Mouse (Mus musculus) hindbrain, embryonic 12.5 days (tissue): ENCODE measurements at regions not wholly inside any gene's neighbourhood (a gene's known extent, or its start where the extent isn't known, plus 50 kb on each side); places are given as distances from the start of the nearest gene placed in this dataset.

Experiments used
- ATAC-seq: fragments of 200-750 bp; cut with Nextera tagmentation; 2 replicates; pipeline ENCODE4 v1.8.0; 2017; ENCODE audit warnings: moderate TSS enrichment; ENCODE audit not compliant: low FRiP score
- H3K27ac ChIP-seq: fragments of 300-500 bp; sonication (generic); 2 replicates; pipeline ENCODE4 v1.5.1; 2016; ENCODE audit warnings: mild to moderate bottlenecking
- H3K27me3 ChIP-seq: fragments of 300-500 bp; sonication (generic); 2 replicates; pipeline ENCODE4 v1.6.1; 2016; ENCODE audit warnings: mild to moderate bottlenecking
- H3K36me3 ChIP-seq: fragments of 300-500 bp; sonication (generic); 2 replicates; pipeline ENCODE4 v1.6.1; 2016; ENCODE audit warnings: mild to moderate bottlenecking
- H3K4me1 ChIP-seq: fragments of 300-500 bp; sonication (generic); 2 replicates; pipeline ENCODE4 v1.6.1; 2016
- H3K4me2 ChIP-seq: fragments of 300-500 bp; sonication (generic); replicated peaks from 2 replicates; pipeline ENCODE4 v1.6.1; 2016; ENCODE audit warnings: mild to moderate bottlenecking
- H3K4me3 ChIP-seq: fragments of 300-500 bp; sonication (generic); 2 replicates; pipeline ENCODE4 v1.5.1; 2016; ENCODE audit warnings: mild to moderate bottlenecking
- H3K9ac ChIP-seq: fragments of 300-500 bp; sonication (generic); 2 replicates; pipeline ENCODE4 v1.6.1; 2016; ENCODE audit warnings: mild to moderate bottlenecking, moderate library complexity
- H3K9me3 ChIP-seq: fragments of 300-500 bp; sonication (generic); replicated peaks from 2 replicates; pipeline ENCODE4 v1.6.1; 2016; ENCODE audit warnings: mild to moderate bottlenecking
- WGBS: fragments of 180-500 bp; shearing (Covaris S2); methylation state at CpG from one replicate; pipeline ENCODE4 v1.1.7; 2016; 5-methylcytosine and 5-hydroxymethylcytosine counted together

DNA sequence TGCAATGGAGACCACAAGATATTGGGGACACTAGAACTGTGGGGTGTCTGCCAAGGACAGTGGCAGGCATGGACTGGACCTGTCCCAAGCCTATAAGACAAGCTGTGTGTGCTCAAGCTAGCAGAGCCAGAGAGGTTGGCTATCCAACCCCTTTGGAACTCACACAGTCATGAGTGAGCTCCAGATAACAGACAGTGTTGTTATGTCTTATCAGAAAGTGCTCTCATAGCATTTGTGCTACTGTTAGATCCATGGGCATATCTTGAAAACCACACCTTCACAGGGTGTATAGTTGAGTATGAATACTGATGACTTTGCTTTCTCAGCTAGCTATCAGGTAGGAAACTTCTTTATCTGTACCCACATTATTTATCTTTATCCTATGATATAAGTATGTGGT is 338.1 kb upstream of the Sox11 start:
- H3K4me3 ChIP-seq: no peak overlapping the region
- H3K36me3 ChIP-seq: no peaks in the 10 kb centered on the region
- no peaks in the 10 kb centered on the region for H3K4me1 ChIP-seq
- no peak overlapping the region for H3K27ac ChIP-seq
- no peaks in the 10 kb centered on the region for H3K27me3 ChIP-seq
- H3K9ac ChIP-seq: no peak overlapping the region
- H3K4me2 ChIP-seq: no peak overlapping the region
- no peaks in the 10 kb centered on the region for H3K9me3 ChIP-seq
- no peak for ATAC-seq

DNA sequence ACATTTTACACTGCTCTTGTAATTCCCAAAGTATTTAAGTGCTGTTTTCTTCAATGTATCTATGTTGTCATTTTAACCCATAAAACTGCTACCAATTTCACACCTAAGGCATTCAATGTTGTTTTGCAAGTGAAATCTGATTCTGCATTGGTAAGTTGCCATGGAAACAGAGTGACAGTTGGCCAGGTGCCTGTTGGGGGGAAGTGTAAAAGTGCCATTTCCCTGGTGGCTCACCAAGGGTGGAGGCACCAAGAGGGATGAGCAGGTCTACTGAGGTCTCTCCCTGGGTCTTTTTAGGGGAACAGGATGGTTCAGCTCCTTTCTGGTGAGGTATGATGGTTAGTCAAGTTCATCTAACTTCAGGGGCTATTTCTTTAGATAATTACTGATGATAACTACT is 331.0 kb upstream of the Sox11 start:
- Histone ChIP-seq H3K9ac (no peak overlapping the region), H3K4me2 (no peak overlapping the region), H3K27ac (no peak overlapping the region), H3K36me3 (no peaks in the 10 kb centered on the region), H3K4me1 (peaks cover 7% of the 10 kb centered on the region; the same call in 1 of the 2 replicates), H3K4me3 (no peak overlapping the region), H3K9me3 (no peaks in the 10 kb centered on the region), H3K27me3 (no peaks in the 10 kb centered on the region)
- ATAC-seq: no peak

DNA sequence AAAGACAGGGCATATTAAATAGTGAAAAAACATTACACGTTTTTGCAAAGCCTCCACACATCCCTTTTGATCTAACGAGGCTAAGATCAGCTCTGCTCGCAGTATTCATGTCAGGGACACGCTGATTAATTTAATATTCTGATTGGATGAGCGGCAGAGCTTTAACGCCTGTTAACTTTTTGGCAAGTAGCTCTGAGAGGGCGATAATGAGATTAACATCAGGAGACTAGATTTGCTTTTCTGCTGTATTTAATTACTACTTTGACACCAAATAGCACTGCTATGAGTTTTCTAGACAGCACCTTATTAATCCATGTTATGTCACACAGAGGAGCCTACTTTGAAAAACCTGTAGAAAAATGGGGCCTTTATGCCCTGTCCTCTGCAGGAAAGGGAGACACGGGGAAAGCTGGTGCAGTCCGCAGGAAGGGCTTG is 328.3 kb upstream of the Sox11 start:
- H3K9me3 ChIP-seq: no peaks in the 10 kb centered on the region
- H3K27ac ChIP-seq: no peak overlapping the region
- 45% methylated on average over 9 of the region's 9 CpGs for WGBS
- no peak overlapping the region for H3K9ac ChIP-seq
- no peaks in the 10 kb centered on the region for H3K36me3 ChIP-seq
- no peak overlapping the region for H3K4me2 ChIP-seq
- peaks cover 7% of the 10 kb centered on the region; the same call in 1 of the 2 replicates for H3K4me1 ChIP-seq
- no peak for ATAC-seq
- no peaks in the 10 kb centered on the region for H3K27me3 ChIP-seq
- no peak overlapping the region for H3K4me3 ChIP-seq

DNA sequence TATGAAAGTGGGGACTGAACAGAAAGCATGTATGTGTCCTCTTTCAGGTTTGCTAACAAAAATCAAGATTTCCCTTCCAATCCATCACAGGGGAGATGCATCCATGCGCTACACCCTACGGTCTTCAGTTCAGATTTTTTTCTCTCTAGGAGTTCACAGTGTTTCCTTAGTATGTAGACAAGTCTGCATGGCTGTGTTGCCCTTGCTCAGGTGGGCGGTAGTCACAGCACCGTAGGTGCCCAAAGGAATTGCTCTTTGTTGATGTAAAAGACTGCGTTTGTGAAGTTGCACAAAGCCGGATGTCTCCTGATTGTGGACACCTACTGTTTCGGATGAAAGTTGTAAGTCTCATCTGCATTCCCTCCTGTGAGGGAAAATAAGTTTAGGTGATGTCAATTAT is 327.8 kb upstream of the Sox11 start:
- Histone ChIP-seq H3K4me2 (no peak overlapping the region), H3K4me1 (peaks cover 7% of the 10 kb centered on the region; the same call in 1 of the 2 replicates), H3K27me3 (no peaks in the 10 kb centered on the region), H3K4me3 (no peak overlapping the region), H3K27ac (no peak overlapping the region), H3K9me3 (no peaks in the 10 kb centered on the region), H3K9ac (no peak overlapping the region), H3K36me3 (no peaks in the 10 kb centered on the region)
- 61% methylated on average over 7 of the region's 7 CpGs for WGBS
- no peak for ATAC-seq

DNA sequence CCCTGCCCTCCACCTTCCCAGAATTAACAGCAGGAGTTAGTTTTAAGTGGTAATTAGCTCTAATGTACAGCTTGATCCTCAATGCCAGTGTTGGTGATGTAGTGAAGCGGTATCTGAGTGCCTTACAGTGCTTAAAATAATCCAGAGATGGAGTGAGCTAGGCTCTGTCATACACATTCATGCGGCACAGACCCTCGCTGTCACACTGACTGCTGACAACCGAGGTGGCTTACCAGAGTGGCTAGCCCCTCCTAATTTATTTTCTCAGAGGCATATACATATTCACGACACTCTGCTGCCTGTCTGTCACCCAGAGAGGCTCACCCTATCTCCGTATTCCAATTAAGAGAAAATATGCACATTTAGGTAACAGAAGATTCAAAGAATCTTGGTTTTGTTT is 327.2 kb upstream of the Sox11 start:
- H3K27ac ChIP-seq: no peak overlapping the region
- H3K4me1 ChIP-seq: peaks cover 7% of the 10 kb centered on the region; the same call in 1 of the 2 replicates
- peak; percentile 52; the same call in 1 of the 2 replicates for ATAC-seq
- no peak overlapping the region for H3K4me2 ChIP-seq
- H3K36me3 ChIP-seq: no peaks in the 10 kb centered on the region
- no peak overlapping the region for H3K9ac ChIP-seq
- H3K27me3 ChIP-seq: no peaks in the 10 kb centered on the region
- no peaks in the 10 kb centered on the region for H3K9me3 ChIP-seq
- 56% methylated on average over 6 of the region's 6 CpGs for WGBS
- no peak overlapping the region for H3K4me3 ChIP-seq

DNA sequence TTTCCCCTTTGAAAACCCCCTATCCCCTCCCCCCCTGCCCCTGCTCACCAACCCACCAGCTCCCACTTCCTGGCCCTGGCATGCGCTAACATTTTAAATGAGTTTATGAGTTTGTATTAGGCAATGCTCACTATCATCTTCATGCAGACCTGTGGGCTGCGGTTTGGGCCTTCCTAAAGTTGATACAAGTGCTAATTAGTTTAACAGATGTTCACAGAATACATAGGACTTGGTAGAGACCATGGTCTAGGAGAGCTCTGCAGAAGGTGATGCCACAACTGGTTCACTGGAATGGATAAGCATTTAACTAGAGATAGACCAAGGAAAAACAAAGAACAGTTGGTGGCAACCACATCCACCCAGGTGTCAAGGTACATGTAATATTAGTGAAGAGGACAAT is 324.1 kb upstream of the Sox11 start:
- Histone ChIP-seq H3K9ac (no peak overlapping the region), H3K36me3 (no peaks in the 10 kb centered on the region), H3K4me2 (no peak overlapping the region), H3K27me3 (no peaks in the 10 kb centered on the region), H3K4me3 (no peak overlapping the region), H3K4me1 (peaks cover 5% of the 10 kb centered on the region; the same call in 1 of the 2 replicates), H3K27ac (no peak overlapping the region), H3K9me3 (no peaks in the 10 kb centered on the region)
- 74% methylated on average over 2 of the region's 2 CpGs for WGBS
- no peak for ATAC-seq

DNA sequence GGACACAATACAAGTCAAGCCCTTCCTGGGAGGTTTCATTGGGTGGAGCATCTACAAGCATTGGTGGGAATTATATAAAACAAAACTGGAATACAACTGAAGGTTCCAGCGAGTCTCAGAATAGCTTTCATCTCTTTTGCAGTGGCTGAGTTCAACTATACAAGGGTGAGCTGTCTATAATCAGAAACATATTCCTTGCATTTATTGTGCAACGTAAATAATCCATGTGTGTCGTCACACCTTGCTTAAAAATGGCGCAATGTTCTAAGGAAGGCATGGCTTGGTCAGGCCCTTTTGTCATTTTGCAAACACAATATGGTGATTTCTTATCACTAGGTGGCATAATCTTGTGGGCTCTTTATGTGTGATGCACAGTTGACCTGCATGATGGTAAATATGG is 320.8 kb upstream of the Sox11 start:
- H3K27me3 ChIP-seq: no peaks in the 10 kb centered on the region
- H3K4me1 ChIP-seq: no peaks in the 10 kb centered on the region
- 93% methylated on average over 4 of the region's 4 CpGs for WGBS
- H3K36me3 ChIP-seq: no peaks in the 10 kb centered on the region
- H3K9me3 ChIP-seq: no peaks in the 10 kb centered on the region
- H3K4me3 ChIP-seq: no peak overlapping the region
- H3K9ac ChIP-seq: no peak overlapping the region
- no peak overlapping the region for H3K27ac ChIP-seq
- no peak overlapping the region for H3K4me2 ChIP-seq
- no peak for ATAC-seq

DNA sequence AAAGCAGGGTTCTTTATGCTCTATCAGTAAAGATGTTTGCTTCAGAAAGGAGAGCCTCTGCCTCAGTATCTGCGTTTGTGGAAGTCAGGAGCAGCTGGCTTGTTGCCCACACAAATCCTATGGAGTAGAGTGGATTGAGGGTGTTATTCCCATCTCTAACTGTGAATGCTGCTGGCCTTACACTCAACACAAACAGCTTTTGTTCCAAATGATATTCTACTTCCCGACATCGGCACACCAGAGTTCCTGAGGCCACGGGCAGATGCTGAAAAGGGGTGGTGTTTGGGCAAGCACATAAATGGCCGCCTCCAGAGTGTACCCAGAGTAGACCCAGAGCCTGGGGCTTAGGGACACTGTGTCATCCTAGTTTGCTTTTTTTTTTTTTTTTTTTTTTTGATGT is 320.3 kb upstream of the Sox11 start:
- H3K4me2 ChIP-seq: no peak overlapping the region
- H3K36me3 ChIP-seq: no peaks in the 10 kb centered on the region
- H3K27ac ChIP-seq: no peak overlapping the region
- ATAC-seq: no peak
- H3K4me1 ChIP-seq: no peaks in the 10 kb centered on the region
- 76% methylated on average over 5 of the region's 5 CpGs for WGBS
- H3K9ac ChIP-seq: no peak overlapping the region
- no peaks in the 10 kb centered on the region for H3K9me3 ChIP-seq
- no peak overlapping the region for H3K4me3 ChIP-seq
- H3K27me3 ChIP-seq: no peaks in the 10 kb centered on the region

DNA sequence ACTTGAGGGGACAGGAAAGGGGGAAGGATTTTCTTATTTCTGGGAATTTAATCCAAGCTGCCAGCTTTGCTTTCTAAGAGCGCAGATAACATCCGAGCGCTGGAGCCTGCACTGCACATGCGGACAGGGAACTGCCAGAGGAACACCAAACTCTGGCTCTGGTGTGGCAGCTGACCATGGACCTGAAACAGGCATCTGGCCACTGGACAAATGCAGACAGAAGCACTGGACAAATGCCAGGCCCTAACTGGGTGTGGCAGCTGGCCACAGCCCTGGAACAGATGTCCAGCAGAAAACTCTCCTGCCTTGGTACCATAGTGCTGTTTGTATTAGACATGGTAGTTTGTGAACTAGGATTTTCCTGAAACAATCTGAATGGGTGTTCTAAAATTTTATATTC is 315.2 kb upstream of the Sox11 start:
- ATAC-seq: no peak
- H3K4me2 ChIP-seq: no peak overlapping the region
- H3K27me3 ChIP-seq: no peaks in the 10 kb centered on the region
- H3K4me3 ChIP-seq: no peak overlapping the region
- no peaks in the 10 kb centered on the region for H3K9me3 ChIP-seq
- no peaks in the 10 kb centered on the region for H3K4me1 ChIP-seq
- no peak overlapping the region for H3K27ac ChIP-seq
- H3K36me3 ChIP-seq: no peaks in the 10 kb centered on the region
- WGBS: 92% methylated on average over 4 of the region's 4 CpGs
- H3K9ac ChIP-seq: no peak overlapping the region

DNA sequence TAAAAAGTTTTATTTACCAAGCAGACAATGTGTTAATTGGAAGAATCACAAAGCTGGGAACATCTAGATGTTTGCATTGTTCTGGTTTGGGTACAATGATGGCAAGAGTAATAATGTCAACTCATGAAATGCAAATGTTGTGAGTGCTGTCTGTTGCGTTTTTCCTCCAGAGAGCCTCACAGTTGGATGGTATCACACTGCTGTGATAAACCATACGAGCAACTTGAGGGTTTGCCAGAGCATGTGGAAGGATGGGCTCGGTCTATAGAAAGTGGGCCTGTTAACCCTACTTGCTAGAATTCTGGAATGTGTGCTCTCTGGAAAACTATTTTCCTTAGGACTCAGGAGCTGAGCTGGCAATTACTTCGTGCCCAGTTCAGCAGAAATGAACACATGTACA is 311.2 kb upstream of the Sox11 start:
- Histone ChIP-seq H3K4me1 (no peaks in the 10 kb centered on the region), H3K36me3 (no peaks in the 10 kb centered on the region), H3K27ac (no peak overlapping the region), H3K9ac (no peak overlapping the region), H3K4me2 (no peak overlapping the region), H3K4me3 (no peak overlapping the region), H3K9me3 (no peaks in the 10 kb centered on the region), H3K27me3 (no peaks in the 10 kb centered on the region)
- 86% methylated on average over 4 of the region's 4 CpGs for WGBS
- ATAC-seq: no peak

DNA sequence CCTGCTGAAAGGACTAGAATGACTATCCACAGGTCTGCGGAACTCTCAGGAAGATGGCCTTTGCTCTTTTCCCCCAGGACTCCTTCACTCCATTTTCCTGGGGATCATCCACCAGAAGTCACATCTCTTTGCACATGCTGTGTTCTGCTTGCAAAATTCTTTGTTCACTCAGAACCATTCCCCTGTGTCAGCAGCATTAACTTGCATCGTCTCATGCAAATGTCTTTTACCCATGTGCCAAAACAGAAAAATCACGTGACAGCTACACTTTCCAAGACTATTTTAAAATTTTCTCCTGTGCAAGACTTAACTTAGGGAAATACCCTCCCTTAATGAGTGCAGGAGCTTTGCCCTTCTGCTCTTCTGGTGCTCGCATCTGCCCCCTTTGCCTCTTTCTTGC is 306.2 kb upstream of the Sox11 start:
- 80% methylated on average over 4 of the region's 4 CpGs for WGBS
- no peak overlapping the region for H3K4me2 ChIP-seq
- H3K9ac ChIP-seq: no peak overlapping the region
- H3K9me3 ChIP-seq: no peaks in the 10 kb centered on the region
- H3K4me1 ChIP-seq: peaks cover 6% of the 10 kb centered on the region
- H3K27ac ChIP-seq: no peak overlapping the region
- H3K4me3 ChIP-seq: no peak overlapping the region
- no peak for ATAC-seq
- H3K36me3 ChIP-seq: no peaks in the 10 kb centered on the region
- H3K27me3 ChIP-seq: no peaks in the 10 kb centered on the region

DNA sequence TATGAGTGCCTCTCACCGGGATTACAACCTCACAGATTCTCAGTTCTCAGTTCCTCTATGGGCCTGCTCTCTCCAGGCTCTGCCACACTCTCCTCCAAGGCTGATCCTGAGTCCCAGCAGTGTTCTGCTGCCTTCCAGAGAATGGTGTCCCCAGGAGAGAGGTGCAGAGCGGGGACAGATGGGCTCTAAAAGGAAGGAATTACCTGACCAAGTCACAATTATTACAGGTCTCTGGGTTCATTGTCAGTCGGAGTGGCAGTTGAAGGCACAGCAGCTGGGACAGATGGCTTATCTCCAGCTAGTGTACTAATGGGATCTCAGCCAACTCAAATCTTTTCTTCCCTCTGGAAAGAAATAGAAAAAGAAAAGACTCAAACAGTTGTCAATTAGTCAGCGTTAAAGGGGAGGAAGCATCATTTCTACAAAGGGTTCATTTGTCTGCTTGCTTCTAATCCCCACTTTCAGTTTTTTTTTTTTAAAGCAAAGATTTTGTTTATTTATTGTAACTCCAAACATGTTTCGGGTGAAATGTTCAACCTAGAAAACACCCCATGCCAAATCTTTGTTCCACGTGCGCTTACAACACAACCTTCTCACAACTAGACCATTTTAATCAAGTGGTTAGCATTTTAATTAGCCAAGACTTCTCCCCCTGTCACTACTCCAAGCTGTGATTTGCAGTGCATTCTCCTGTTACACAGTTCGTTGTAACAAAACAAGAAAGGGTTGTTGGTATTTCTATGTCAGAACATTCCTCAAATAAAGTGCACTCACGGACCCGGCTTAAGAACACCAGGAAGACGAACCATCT is 304.3 kb upstream of the Sox11 start:
- Histone ChIP-seq H3K4me1 (peaks cover 6% of the 10 kb centered on the region), H3K36me3 (no peaks in the 10 kb centered on the region), H3K9ac (no peak overlapping the region), H3K27me3 (no peaks in the 10 kb centered on the region), H3K27ac (peak overlapping the region; percentile 26; the same call in 1 of the 2 replicates), H3K4me2 (no peak overlapping the region), H3K4me3 (no peak overlapping the region), H3K9me3 (no peaks in the 10 kb centered on the region)
- WGBS: 63% methylated on average over 11 of the region's 11 CpGs
- ATAC-seq: peak; percentile 61

DNA sequence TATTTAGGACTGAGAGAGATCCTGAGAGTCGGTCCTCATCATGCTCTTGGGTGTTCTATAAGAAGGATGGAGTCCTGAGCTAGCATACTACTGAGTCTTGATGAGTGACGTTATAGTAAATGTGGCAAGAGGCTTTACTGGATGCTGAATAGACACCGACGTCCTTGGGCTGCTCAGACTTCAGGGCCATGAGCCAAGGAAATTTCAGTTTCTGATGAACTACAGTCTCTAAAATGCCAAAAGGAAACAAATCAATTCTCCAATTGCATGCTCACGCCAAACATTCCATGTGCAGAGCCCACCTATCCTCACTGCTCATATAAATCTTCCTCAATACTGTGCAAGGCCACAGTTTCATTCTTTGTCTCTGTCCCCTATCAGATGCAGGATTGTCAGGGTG is 277.2 kb upstream of the Sox11 start:
- Histone ChIP-seq H3K9me3 (no peaks in the 10 kb centered on the region), H3K4me1 (no peaks in the 10 kb centered on the region), H3K36me3 (no peaks in the 10 kb centered on the region), H3K27me3 (no peaks in the 10 kb centered on the region), H3K4me3 (no peak overlapping the region), H3K27ac (no peak overlapping the region), H3K9ac (no peak overlapping the region), H3K4me2 (no peak overlapping the region)
- ATAC-seq: no peak
- WGBS: 78% methylated on average over 5 of the region's 5 CpGs
